Mouse (Mus musculus) testis, postnatal 14 days (tissue): ENCODE results near the gene Gm11213.

Experiments used
- DNase-seq: peaks from one replicate; pipeline ENCODE4 v3.0.0; 2021; ENCODE audit warnings: low spot score

Gm11213 gene

DNA sequence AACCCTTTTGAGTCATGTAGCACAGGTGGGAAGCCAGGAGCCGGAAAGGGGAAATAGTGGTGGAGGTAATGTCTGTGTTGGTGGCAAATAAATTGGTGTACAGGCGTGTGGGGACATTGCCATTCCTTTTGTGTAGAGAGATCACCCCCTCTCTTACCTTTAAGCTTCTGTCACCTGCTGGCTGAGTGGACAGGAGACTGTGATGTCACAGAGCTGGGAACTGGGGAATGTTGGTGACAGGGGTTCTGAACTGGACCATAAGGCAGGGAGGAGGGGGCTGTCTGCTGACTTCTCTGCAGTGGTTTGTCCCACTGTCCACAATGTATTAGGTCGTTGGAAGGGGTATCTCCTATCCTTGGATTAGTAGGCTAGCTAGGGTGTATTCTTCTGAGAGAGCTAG is at the start of gene Gm11213:
TSS of gene Gm11213 (minus strand) at position 317 of the 400 bp plus-strand sequence.
- DNase-seq, result no peak

DNA sequence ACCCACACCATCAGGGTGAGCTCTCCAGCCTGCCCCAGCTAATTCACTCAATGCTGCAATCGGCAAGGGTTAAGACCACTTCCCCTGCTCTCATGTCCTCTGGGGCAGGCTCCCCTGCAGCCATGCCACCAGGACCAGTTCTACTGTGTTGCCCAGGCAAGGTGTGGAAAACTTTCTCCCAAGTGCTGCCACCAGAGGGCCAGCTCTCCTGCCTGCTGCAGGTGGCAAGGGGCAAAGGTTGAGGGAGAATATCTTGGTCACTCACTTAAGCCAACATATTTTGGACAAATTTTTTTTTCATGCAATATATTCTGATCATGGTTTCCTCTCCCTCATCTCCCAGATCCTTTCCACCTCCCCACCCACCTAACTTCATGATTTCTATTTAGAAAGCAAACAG is 49.3 kb upstream of the Gm11213 start:
- DNase-seq, result no peak

DNA sequence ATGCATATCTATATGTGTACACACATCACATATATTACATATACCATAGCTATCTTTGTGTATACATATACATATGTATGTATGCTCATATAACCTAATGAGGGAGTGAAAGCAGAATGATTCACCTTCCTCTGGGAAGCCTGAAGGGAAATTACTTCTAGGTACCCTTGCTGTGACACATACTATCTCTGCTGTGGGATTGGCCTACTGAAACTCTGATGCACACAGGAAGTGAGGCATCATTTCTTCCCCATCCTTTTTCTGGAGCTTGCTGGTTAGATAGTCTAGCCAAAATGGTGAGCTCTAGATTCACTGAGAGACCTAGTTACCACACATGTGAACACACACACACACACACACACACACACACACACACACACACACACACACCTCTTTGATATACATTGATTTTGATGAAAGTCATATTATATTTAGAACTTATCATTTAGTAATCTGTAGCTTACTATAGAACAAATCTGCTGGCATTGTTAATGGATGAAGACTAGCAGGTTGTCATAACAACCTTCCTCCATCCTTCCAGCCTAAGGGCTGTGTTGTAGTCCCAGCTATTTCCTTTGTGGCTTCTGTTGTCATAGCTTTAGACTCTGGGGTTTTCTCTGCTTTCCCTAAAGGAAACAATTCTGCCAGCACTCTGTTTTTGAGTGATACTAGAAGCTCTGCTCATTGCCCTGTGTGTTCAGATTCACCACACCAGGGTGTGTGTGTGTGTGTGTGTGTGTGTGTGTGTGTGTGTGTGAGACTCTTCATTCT is 39.1 kb upstream of the Gm11213 start:
- no peak for DNase-seq

DNA sequence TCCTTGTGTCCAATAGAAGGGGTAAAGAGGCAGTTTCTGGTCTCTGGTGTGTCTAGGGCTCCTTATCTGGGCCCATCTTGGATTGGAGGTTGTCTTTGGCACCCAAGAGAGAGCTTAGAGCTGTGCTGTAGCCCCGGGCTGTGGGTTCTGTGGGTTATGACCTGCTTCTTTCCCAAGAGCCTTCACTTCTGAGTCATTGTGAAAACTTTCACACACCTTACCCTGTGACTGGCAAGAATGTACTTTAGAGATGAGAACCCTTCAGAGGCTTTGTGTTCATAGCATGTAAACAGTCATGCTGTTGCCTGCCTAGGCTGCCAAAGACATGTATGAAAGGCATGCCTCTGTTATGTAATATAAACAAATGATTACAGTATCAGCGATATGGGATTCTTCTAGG is 34.8 kb upstream of the Gm11213 start:
- no peak for DNase-seq

DNA sequence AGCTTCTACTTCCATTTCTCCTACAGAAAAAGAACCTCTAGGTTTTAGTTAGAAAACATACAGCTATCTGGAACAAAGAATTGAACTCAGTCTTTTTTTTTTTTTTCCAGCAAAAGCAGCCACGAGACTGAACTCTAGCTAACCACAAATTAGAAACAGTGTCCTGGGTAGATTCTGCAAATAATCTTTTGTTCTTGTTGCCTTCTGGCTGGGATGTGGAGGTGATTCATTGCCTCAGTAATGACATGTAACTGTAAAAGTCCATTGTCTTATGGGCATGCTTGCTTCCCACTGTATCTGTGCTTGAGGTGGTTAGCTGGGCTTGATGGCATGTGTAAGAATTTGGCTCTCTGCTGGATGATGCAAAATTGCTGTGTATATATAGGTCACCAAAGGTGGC is 33.5 kb upstream of the Gm11213 start:
- DNase-seq, result no peak

DNA sequence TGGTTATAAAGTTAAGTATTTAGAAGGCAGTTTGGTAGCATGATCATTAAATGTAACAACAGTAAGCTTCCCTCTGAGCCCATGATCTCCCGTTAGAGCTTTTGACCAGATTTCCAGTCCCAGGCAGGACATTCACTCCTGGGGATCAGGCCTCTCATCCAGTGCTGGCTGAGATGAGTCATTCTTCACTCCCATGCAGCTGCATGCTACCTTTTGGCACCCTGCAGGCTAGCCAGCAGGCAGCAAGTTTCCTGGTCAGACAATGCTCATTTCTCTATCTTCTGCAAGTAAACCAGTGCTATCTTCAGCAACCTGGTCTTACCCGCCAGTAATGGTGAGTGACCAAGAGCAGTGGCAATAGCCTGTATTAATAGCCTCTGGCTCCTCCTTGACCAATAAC is 28.1 kb upstream of the Gm11213 start:
- no peak for DNase-seq

DNA sequence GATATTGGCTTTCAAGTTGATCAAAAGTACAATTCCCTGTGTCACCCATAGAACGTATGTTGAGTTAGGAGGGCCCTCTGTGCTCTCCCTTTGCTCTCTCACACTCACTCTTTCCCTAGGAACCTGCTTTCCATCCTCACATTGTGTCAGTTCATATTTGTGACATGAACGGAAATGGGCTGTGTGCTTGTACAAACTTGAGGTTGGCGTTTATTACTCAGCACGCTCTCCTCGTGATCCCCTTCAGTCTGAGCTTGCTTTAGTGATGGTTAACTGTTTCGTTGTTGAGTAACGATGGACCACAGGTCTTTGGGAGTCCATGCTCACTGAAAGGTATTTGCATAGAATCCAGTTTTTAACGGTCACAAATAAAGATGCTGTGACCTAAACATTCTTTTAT is 22.1 kb upstream of the Gm11213 start:
- DNase-seq, result no peak

DNA sequence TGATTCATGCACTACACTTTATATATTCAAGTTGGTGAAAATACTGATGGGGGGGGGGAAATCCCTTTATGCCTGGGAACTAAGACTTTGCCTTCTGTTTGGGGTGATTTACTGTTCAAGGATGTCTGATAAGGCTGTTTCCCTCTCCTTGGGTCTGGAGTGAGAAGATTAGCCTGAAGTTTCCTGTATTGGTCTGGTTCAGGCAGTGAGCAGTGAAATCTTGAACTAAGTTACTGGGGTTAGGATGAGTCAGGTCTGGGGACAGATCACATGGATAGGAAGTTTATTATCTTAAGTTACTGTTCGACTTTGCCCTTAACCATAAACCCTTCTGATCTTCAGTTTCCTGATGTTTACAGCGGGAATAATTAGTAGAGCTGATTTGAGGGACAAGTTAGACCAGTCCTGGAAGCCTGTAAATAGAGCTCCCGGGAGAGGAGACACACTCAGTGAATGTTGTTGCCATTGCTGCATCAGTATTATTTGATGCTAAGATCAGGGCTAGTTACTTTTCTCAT is 20.6 kb upstream of the Gm11213 start:
- no peak for DNase-seq

DNA sequence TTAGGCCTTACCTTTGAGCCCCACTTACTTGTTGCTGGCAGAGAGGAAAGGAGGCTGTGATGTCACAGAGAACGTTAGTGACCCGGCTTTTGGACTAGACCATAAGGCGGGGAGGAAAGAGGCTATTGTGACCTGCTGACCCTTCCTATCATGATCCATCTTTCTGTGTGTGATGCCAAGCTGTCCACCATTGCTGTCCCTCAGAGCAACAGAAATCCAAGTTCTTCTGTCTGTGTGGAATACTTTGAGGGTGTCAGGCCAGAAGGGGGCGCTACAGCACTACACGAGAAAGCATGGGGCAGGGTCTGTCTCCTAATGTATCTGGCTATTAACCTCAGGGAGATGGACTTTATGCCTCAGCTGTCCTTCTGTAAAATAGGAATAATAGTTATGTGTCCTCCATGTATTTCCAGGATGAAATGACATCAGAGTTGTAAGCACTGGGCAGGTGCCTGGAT is 17.3 kb upstream of the Gm11213 start, which contains the start of gene Tex48:
TSS of gene Tex48 (minus strand) at position 51 of the 458 bp plus-strand sequence.
- no peak for DNase-seq

DNA sequence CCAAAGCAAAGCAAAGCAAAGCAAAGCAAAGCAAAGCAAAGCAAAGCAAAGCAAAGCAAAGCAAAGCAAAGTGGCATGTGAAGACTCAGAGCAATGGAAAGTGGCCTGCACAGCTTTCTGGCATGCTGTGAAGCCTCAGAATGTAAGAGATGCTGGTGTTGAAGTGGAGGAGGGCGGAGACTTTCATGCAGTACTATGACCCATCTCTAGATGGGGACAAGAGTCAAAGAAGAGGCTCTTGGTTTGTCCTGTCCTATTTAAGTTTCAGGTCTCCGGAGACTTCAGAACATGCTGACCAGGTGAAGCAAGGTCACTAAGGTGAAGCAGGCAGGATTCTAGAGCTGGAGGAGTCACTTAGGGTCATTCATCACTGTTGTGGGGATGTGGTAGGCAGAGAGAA is 16.8 kb upstream of the Gm11213 start:
- no peak for DNase-seq

DNA sequence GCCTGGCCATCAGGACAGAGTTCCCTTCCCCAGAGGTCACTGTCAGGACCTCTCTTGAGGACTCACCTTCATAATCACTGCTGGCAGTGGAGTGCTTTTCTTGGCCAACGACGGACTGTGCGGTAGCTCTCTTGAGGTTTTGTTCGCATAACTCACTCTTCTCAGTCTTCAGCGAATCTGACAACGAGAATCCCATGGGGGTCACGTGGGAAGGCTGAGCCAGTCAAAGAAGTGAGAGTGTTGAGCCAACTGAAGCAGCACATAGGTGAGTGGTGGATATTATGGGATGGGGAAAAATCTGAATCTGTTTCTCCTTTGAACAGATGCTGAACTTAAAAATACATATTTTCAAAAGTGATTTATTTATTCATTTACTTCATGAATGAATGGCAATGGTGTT is 3.3 kb upstream of the Gm11213 start:
- DNase-seq, result no peak

DNA sequence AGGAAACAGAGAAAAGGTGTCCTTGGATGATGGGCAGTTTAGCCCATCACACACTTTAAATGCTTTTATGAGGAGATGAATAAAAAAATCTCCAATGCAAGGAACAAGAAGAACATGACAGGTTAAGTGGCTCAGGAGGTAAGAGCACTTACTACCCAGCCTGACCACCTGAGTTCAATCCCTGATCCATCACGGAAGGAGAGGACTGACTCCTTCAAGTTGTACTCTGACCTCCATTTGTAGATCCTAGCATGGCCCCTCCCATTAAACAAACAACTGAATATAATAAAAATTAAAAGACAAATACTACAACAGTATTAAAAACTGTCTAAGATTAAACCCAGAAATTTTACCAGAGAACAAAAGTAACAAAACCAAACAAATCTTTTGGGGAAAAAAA is 907 bp upstream of the Gm11213 start:
- no peak for DNase-seq

DNA sequence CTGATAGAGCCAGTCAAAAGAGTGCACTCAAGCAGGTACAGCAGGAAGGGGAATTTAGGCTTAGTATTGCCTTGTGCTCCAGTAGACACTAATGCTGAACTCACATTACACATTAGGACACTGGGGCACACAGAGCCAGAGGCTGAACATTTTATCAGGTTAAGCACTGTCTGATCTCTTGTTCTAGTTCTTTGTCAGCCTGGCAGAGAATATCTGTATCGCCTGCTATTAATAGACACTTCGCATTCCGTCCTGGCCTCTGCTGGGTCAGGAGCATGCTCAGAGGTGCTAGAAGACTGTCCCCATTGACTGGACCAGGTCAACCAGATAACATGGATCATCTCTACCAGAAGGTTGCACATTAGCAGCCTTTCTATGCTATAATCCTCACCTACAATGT is 484 bp upstream of the Gm11213 start:
- DNase-seq, result no peak

DNA sequence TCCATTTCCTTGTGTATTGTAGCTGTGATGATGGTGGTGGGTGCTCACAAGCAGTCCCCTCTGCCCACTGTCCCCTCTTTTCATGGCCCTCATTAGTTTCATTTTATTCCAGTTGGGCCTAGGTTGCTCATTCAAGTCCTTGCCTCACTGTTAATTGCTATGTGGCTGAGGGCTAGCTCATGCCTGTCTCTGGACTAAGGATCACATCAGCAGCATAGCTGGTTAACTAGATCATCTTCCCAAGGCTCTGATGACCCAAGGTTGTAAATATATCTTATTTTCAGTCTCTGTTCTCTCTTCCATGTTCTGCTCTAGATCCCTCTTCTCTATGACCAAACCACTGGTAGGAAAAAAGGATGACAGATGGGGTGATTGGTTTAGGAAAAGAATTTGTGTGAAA is 3.8 kb downstream of the Gm11213 start:
- DNase-seq, result no peak

DNA sequence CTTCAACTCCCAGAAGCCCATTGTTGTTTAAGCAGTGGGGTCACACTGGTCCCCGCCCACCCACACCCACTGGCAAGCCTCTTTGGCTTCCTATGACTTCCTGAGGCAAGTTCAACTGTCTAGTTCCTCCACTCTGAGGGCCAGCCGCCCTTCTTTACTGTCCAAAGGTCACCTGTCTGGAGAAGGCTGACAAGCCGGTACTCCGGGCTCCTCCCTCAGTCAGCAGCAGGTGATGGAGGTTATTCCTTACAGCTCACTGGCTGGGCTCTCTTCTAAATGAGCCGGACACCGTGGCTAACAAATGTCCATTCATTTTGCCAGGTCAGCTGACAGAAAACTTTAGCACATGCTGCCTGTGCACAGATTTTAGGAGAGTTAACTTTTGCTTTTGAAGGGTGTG is 4.3 kb downstream of the Gm11213 start:
- no peak for DNase-seq

DNA sequence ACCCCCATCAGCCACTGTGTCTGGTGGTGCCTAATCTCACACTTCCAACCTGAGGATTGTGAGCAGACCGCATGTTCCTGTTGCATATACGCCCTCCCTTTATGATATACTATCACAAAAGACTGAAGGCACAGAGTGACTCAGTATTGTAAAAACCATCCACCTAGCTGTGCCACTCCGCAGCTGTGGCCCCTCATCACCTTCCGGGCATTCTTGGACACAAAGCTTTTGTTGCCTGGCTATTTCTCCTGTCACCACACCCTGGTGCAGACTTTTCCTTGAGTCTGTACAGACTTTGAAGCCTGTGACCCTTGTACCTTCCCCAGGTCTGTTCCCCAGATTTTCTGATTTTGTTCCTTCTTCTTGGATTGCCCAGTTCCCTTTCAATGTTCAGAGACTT is 9.1 kb downstream of the Gm11213 start:
- no peak for DNase-seq

DNA sequence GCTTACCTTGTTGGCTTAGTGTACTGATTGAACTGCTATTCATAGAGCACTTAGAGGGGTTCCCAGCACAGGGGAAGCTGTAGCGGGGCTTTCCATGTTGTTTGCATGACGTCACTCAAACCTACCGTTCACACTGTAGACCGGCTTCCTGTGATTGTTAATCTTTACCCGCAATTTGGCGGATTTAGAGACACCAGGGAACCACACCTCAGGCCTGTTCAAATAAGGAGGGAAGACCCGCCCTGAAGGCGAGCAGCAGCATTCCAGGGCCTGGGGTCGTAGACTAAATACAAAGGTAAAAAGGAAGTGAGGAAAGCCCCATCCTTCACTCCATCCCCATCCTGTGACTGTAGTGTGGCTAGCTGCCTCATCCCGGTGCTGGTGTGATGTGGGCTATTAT is 9.8 kb downstream of the Gm11213 start:
- no peak for DNase-seq

DNA sequence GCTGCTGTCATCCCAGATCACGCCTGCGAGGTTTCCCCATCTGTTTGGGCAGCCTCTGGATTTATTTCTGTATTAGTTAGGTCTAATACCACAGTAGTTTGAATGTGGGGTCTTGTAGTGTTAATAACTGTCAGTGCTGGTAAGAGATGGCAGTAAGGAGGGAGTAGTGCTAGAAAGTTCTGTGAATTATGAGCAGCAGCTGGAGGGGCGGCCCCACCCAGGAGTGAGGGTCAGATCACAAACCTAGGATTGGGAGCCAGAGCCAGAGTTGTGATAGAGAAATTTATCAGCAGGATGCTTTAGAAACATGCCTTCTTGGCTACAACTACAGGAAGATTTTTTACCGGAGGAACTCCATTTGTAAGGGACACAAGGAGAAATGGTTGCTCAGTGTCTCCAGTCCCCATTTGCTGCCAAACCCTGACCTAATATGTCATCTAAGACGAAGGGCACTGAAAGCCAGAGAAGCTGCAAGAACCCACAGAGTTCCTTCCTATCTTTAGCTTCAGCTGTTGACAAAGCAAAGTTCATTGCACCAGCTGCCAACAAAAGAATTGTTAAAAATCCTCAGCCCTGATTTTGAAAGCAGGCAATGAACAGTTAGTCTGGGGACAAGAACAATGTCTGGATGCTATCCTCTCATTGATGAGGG is 10.5 kb downstream of the Gm11213 start:
- no peak for DNase-seq

DNA sequence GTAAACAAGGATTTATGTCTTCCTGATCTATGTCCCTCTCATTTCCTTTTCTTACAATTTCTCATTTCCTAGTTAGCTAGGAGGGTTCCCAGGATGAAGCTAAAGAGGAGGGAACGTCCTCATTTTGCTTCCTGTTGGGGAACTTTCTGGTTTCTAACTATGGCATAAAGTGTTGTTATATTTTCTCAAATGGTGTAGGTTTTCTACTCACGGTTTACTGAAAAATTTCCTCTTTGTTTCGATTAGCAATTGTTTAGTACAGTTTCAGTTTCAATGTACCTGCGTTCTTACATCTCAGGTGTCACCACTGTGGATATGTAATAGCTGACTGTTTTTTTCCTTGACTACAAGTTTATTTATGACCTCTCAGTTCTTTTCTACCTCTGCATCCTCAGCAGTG is 14.5 kb downstream of the Gm11213 start:
- DNase-seq, result no peak

DNA sequence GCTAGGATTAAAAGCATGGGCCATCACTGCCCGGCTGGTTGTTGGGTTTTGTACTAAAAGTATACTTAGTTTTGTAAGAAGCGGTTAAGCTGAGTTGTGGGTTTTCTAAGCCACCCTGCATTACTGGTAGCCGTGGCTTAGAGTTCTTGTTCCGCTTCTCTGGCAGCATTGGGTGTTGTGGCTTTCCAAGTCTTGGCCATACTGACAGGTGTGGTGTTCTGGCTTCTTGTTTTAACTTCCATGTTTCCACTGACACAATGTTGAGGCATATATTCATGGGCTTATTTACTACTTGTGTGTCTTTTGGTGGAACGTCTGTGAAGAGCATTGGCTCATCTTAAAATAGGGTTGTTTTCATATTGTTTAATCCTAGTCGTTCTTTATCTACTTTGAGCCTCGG is 15.1 kb downstream of the Gm11213 start:
- no peak for DNase-seq

DNA sequence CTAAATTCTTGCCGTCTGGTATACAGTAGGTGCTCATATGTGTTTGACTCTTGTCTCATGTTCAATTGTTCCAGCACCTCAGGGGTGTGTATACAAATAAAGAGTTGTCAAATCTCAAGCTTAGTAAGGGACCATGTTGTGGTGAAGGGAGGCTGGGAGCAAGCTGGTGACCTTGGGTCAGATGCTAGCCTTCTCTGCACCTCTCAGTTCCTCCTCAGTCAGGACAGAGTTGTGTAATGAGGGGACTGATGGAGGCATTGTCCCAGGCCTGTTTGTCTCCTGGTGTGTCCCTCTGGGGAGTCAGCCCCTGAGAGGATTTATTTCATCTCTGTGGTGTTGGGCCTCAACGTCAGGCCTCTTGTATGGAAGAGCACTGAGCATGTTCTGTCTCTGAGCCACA is 18.8 kb downstream of the Gm11213 start:
- no peak for DNase-seq

DNA sequence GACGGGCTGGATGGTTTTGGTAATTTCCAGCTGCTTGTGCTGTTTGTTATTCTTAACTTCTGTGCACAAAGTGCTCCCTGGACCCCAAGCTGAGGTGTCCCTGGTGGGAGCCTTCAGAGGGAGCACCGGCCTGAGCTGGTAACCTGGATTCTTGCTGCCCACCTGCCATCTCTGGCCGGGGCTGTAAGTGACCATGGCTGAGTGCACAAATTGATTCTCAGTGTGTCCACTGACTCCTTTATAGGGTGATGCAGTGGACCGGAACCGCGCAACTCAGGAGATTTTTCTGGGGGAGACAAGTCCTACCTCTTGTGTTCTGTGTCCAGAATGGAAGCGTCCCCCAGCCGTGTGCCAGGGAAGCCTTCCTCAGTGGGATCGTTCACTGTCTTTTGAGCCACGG is 19.8 kb downstream of the Gm11213 start:
- no peak for DNase-seq

DNA sequence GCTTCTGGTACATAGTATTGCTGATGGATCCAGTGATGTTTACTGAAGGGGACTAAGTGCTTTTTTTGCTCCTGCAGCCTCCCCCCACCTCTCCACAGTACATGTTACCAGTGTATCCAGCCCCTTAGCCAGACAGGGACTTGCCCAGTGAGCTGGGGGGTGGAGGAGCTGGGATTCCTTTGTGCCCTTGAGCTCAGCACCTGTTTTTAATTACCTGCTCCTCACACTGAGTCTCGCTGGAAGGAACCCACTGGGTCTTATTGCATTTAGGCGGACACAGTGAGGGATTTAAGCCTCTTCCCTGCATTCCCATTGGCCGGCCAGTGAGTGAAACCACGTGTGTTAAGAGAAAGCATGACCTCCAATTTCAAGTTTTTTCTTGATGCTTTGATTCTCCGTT is 22.5 kb downstream of the Gm11213 start:
- no peak for DNase-seq

DNA sequence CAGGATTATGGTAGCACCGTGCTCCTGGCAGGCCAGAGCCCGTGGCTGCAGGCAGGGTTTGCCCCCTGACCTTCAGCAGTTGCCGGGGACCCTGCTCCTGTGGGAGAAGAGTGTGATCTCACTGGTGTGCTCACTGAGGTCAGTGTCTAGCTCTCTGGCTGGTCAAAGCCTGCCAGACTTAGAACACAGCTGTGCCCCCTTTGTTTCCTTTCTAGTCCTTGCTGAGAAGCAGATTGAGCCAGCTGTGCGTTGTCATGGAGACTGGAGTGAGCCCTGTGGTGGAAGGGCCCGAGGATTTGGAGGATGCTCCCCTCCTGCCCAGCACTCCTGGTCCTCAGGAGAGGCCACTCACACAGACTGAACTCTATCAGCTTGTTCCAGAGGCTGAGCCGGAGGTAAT is 25.0 kb downstream of the Gm11213 start:
- DNase-seq, result no peak
